Mouse (Mus musculus): ENCODE data around the gene Azgp1. TPM values are rescaled to one million over a fixed set of nuclear protein-coding genes. Genes with fewer than 3 reads are reported as not detected.

Gene Azgp1
- polyA plus RNA-seq, 1 experiment, result not detected

DNA sequence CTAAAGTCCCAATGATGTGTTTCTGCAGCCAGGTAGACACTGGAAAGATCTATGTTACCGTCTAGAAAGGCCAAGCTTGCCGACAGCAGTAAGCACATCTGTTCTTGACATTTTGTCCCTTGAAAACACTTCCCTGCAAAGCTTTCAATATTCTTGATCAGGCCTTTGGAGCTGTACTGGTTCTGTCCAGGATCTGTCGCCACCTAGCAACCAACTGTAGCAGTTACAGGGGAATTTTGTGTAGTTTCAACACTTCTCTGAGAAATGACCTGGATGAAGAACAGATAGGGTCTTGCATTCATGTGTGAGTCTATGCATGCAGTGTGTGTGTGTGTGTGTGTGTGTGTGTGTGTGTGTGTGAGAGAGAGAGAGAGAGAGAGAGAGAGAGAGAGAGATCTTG, 7.6 kb upstream of the Azgp1 start:
- Histone ChIP-seq H3K36me3 (ENCODE audit: control insufficient read depth, insufficient read depth) (no peaks in the 10 kb centered on the region), H3ac (ENCODE audit: control insufficient read depth, insufficient read length, low read depth) (no peak overlapping the region), H3K27me3 (ENCODE audit: control insufficient read depth, insufficient read depth, insufficient read length) (no peaks in the 10 kb centered on the region), H3K79me2 (ENCODE audit: control insufficient read depth, insufficient read depth) (no peaks in the 10 kb centered on the region), H3K79me3 (ENCODE audit: low read depth) (no peaks in the 10 kb centered on the region), H3K4me3 (ENCODE audit: insufficient read depth, poor library complexity, severe bottlenecking) (no peak overlapping the region)
- no peak for TF ChIP-seq CTCF (IDR thresholded peaks at IDR 0.05; ENCODE audit: control insufficient read depth, insufficient read depth, insufficient read length)
- TF ChIP-seq FOSL1 (IDR thresholded peaks at IDR 0.05; ENCODE audit: insufficient read depth, low read length, poor library complexity, severe bottlenecking), result no peak
- TF ChIP-seq MAX (IDR thresholded peaks at IDR 0.05), result no peak
- TF ChIP-seq MYOG (IDR thresholded peaks at IDR 0.05; ENCODE audit: control insufficient read depth, extremely low read depth, insufficient read length), result no peak
- no peak for TF ChIP-seq USF1 (IDR thresholded peaks at IDR 0.05; ENCODE audit: low read depth)
- no peak for TF ChIP-seq CEBPB (IDR thresholded peaks at IDR 0.05; ENCODE audit: low read depth)
- TF ChIP-seq MYOD1 (IDR thresholded peaks at IDR 0.05; ENCODE audit: control insufficient read depth, insufficient read length, low read depth), result no peak

GRCm38 (mm10) chr5:137974724-137975123, 6.6 kb upstream of the Azgp1 start:
- H3K27me3 ChIP-seq (ENCODE audit: control insufficient read depth, insufficient read depth, insufficient read length), result no peaks in the 10 kb centered on the region
- no peak overlapping the region for H3K4me3 ChIP-seq (ENCODE audit: insufficient read depth, poor library complexity, severe bottlenecking)
- no peaks in the 10 kb centered on the region for H3K79me2 ChIP-seq (ENCODE audit: control insufficient read depth, insufficient read depth)
- TF ChIP-seq MAX (IDR thresholded peaks at IDR 0.05) (no peak), USF1 (IDR thresholded peaks at IDR 0.05; ENCODE audit: low read depth) (no peak), MYOG (IDR thresholded peaks at IDR 0.05; ENCODE audit: control insufficient read depth, extremely low read depth, insufficient read length) (no peak), CEBPB (IDR thresholded peaks at IDR 0.05; ENCODE audit: low read depth) (no peak), CTCF (IDR thresholded peaks at IDR 0.05; ENCODE audit: control insufficient read depth, insufficient read depth, insufficient read length) (no peak), FOSL1 (IDR thresholded peaks at IDR 0.05; ENCODE audit: insufficient read depth, low read length, poor library complexity, severe bottlenecking) (no peak), MYOD1 (IDR thresholded peaks at IDR 0.05; ENCODE audit: control insufficient read depth, insufficient read length, low read depth) (no peak)
- H3K36me3 ChIP-seq (ENCODE audit: control insufficient read depth, insufficient read depth), result no peaks in the 10 kb centered on the region
- H3K79me3 ChIP-seq (ENCODE audit: low read depth), result no peaks in the 10 kb centered on the region
- H3ac ChIP-seq (ENCODE audit: control insufficient read depth, insufficient read length, low read depth), result no peak overlapping the region

GRCm38 (mm10) chr5:137975434-137975833, 5.9 kb upstream of the Azgp1 start:
- Histone ChIP-seq H3ac (ENCODE audit: control insufficient read depth, insufficient read length, low read depth) (no peak overlapping the region), H3K4me3 (ENCODE audit: insufficient read depth, poor library complexity, severe bottlenecking) (no peak overlapping the region), H3K79me2 (ENCODE audit: control insufficient read depth, insufficient read depth) (no peaks in the 10 kb centered on the region), H3K27me3 (ENCODE audit: control insufficient read depth, insufficient read depth, insufficient read length) (no peaks in the 10 kb centered on the region), H3K79me3 (ENCODE audit: low read depth) (no peaks in the 10 kb centered on the region), H3K36me3 (ENCODE audit: control insufficient read depth, insufficient read depth) (no peaks in the 10 kb centered on the region)
- TF ChIP-seq CTCF (IDR thresholded peaks at IDR 0.05; ENCODE audit: control insufficient read depth, insufficient read depth, insufficient read length) (no peak), USF1 (IDR thresholded peaks at IDR 0.05; ENCODE audit: low read depth) (no peak), MAX (IDR thresholded peaks at IDR 0.05) (no peak), MYOD1 (IDR thresholded peaks at IDR 0.05; ENCODE audit: control insufficient read depth, insufficient read length, low read depth) (no peak)

DNA sequence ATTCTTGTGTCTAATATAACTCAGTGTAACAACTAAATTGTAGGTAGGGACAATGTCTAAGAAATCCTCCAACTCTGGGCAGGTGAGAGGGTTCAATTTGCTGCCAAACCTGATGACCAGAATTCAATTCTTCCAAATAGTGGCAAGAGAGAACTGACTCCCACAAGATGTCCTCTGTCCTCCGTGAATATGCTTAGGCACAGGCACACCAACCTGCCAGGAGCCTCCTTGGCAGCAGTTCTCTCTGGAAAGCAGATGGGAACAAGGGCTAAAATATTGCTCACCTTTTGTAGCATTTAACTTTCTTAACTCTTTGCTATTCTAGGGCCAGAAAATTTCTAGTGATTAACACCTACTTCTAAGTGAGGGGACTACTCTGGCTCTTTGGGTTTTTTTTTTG, 4.0 kb upstream of the Azgp1 start:
- H3K79me3 ChIP-seq (ENCODE audit: low read depth), result no peaks in the 10 kb centered on the region
- H3K79me2 ChIP-seq (ENCODE audit: control insufficient read depth, insufficient read depth), result no peaks in the 10 kb centered on the region
- H3K4me3 ChIP-seq (ENCODE audit: insufficient read depth, poor library complexity, severe bottlenecking), result no peak overlapping the region
- no peaks in the 10 kb centered on the region for H3K36me3 ChIP-seq (ENCODE audit: control insufficient read depth, insufficient read depth)
- no peak for TF ChIP-seq CTCF (IDR thresholded peaks at IDR 0.05; ENCODE audit: control insufficient read depth, insufficient read depth, insufficient read length)
- no peak for TF ChIP-seq MYOG (IDR thresholded peaks at IDR 0.05; ENCODE audit: control insufficient read depth, extremely low read depth, insufficient read length)
- no peak for TF ChIP-seq CEBPB (IDR thresholded peaks at IDR 0.05; ENCODE audit: low read depth)
- TF ChIP-seq MYOD1 (IDR thresholded peaks at IDR 0.05; ENCODE audit: control insufficient read depth, insufficient read length, low read depth), result no peak
- no peak for TF ChIP-seq FOSL1 (IDR thresholded peaks at IDR 0.05; ENCODE audit: insufficient read depth, low read length, poor library complexity, severe bottlenecking)
- TF ChIP-seq MAX (IDR thresholded peaks at IDR 0.05), result no peak
- no peak for TF ChIP-seq USF1 (IDR thresholded peaks at IDR 0.05; ENCODE audit: low read depth)
- H3ac ChIP-seq (ENCODE audit: control insufficient read depth, insufficient read length, low read depth), result no peak overlapping the region
- no peaks in the 10 kb centered on the region for H3K27me3 ChIP-seq (ENCODE audit: control insufficient read depth, insufficient read depth, insufficient read length)

DNA sequence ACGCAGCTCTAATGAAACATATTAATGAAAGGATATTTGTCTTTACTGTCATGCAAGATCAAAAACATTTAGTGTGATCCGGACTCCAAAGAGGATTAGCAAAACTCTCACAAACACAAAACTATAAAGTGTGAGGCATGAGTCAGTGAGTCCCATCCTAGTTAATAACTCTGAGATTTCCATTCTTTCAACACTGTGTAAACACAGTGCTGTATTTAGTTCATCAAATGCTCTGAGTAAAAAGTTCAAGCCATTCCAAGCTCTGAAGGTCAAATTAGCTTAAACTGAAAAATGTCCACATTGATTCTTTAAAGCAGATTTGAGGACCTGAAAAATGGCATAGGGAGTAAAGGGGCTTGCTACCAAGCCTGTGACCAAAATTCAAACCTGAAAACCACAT, 2.2 kb upstream of the Azgp1 start:
- no peak for TF ChIP-seq FOSL1 (IDR thresholded peaks at IDR 0.05; ENCODE audit: insufficient read depth, low read length, poor library complexity, severe bottlenecking)
- TF ChIP-seq CEBPB (IDR thresholded peaks at IDR 0.05; ENCODE audit: low read depth), result no peak
- TF ChIP-seq MAX (IDR thresholded peaks at IDR 0.05), result no peak
- no peak for TF ChIP-seq CTCF (IDR thresholded peaks at IDR 0.05; ENCODE audit: control insufficient read depth, insufficient read depth, insufficient read length)
- TF ChIP-seq USF1 (IDR thresholded peaks at IDR 0.05; ENCODE audit: low read depth), result no peak
- no peaks in the 10 kb centered on the region for H3K79me2 ChIP-seq (ENCODE audit: control insufficient read depth, insufficient read depth)

GRCm38 (mm10) chr5:137986351-137986750, 5.0 kb downstream of the Azgp1 start:
- no peaks in the 10 kb centered on the region for H3K36me3 ChIP-seq (ENCODE audit: control insufficient read depth, insufficient read depth)
- no peaks in the 10 kb centered on the region for H3K79me2 ChIP-seq (ENCODE audit: control insufficient read depth, insufficient read depth)
- no peak overlapping the region for H3ac ChIP-seq (ENCODE audit: control insufficient read depth, insufficient read length, low read depth)
- H3K4me3 ChIP-seq (ENCODE audit: insufficient read depth, poor library complexity, severe bottlenecking), result no peak overlapping the region
- TF ChIP-seq USF1 (IDR thresholded peaks at IDR 0.05; ENCODE audit: low read depth) (no peak), MYOG (IDR thresholded peaks at IDR 0.05; ENCODE audit: control insufficient read depth, extremely low read depth, insufficient read length) (no peak), FOSL1 (IDR thresholded peaks at IDR 0.05; ENCODE audit: insufficient read depth, low read length, poor library complexity, severe bottlenecking) (no peak), CEBPB (IDR thresholded peaks at IDR 0.05; ENCODE audit: low read depth) (no peak), CTCF (IDR thresholded peaks at IDR 0.05; ENCODE audit: control insufficient read depth, insufficient read depth, insufficient read length) (no peak)
- H3K27me3 ChIP-seq (ENCODE audit: control insufficient read depth, insufficient read depth, insufficient read length), result no peaks in the 10 kb centered on the region
- no peaks in the 10 kb centered on the region for H3K79me3 ChIP-seq (ENCODE audit: low read depth)

More for the DNA sequence above, 2.2 kb upstream of the Azgp1 start:
- no peak overlapping the region for H3K4me3 ChIP-seq (ENCODE audit: insufficient read depth, poor library complexity, severe bottlenecking)
- no peaks in the 10 kb centered on the region for H3K36me3 ChIP-seq (ENCODE audit: control insufficient read depth, insufficient read depth)
- H3ac ChIP-seq (ENCODE audit: control insufficient read depth, insufficient read length, low read depth), result no peak overlapping the region
- no peaks in the 10 kb centered on the region for H3K79me3 ChIP-seq (ENCODE audit: low read depth)
- H3K27me3 ChIP-seq (ENCODE audit: control insufficient read depth, insufficient read depth, insufficient read length), result no peaks in the 10 kb centered on the region

Data from C2C12 (cell line).